Mouse (Mus musculus) adrenal gland, adult 10 weeks (tissue): ENCODE data around the gene Olfr1305. TPM values are rescaled to one million over a fixed set of nuclear protein-coding genes. Genes with fewer than 3 reads are reported as not detected.

ENCODE experiments used
- polyA plus RNA-seq: library from polyadenylated mRNA; stranded (reverse); fragments of 350-450 nt; fragmentation: Illumina TruSeq; extraction: RNeasy Lipid Tissue Mini Kit (QIAGEN cat#74804); gene quantifications from one replicate; pipeline ENCODE4 v1.2.3, GENCODE M21; 2014; ENCODE audit warnings: low read depth, low replicate concordance

Olfr1305 gene
- polyA plus RNA-seq: not detected

DNA sequence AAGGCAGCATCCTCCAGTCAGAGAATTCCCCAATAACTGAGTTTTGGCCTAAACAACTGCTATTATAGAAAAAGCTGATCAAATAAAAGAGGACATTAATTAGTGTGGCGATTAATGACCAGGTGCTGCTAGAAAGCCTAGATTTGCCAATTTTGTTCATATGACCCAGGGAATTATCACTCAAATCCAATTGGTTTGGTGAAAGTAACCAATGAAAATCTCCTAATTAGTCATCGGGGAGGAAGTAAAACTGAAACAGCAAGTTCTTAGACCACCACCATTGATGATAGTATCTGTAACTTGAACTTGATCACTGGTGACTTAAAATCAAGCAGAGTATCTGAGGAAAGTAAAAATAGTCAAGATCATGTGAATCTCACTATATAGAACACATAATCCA, at the start of gene Olfr1305:
Olfr1305 (minus strand) TSS at position 101 of the 400 bp plus-strand sequence.

DNA sequence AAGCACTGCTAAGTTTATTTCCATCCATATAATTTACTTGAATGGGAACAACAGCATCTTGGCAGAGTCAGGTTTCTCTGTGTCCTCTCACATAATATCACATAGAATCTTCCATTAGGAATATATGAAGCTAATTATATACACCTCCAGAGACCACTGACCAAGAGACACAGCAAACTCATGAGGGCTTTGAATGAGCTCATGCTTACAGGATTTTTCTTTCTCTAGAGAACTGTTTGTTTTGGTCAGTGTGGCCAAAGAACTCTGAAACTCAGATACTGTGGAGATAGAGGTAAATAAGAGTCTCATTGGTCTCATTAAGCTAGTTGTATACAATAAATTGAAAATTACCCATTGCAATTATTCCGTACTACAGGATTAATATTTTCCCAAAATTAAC, 39.2 kb upstream of the Olfr1305 start, which contains the start of gene Olfr1306:
Olfr1306 (minus strand) TSS at position 101 of the 400 bp plus-strand sequence.

GRCm38 (mm10) chr2:111820240-111820639, 56.7 kb downstream of the Olfr1305 start, which contains the start of gene Olfr1303:
Olfr1303 (minus strand) TSS chr2:111820340.

Other genes with a start within 250 kb of the Olfr1305 start
- gene Olfr1298, start 227.9 kb downstream of the Olfr1305 start, polyA plus RNA-seq: not detected
- gene Olfr1299, start 215.7 kb downstream of the Olfr1305 start, polyA plus RNA-seq: not detected
- gene Olfr1301, start 126.1 kb downstream of the Olfr1305 start, polyA plus RNA-seq: not detected
- gene Olfr1302, start 99.7 kb downstream of the Olfr1305 start, polyA plus RNA-seq: not detected
- gene Olfr1303, start 56.8 kb downstream of the Olfr1305 start, polyA plus RNA-seq: not detected
- not detected for gene Olfr1306, start 39.1 kb upstream of the Olfr1305 start, polyA plus RNA-seq
- gene Olfr1307, start 72.3 kb upstream of the Olfr1305 start, polyA plus RNA-seq: not detected
- gene Olfr1308, start 87.8 kb upstream of the Olfr1305 start, polyA plus RNA-seq: not detected
- gene Olfr1309, start 113.1 kb upstream of the Olfr1305 start, polyA plus RNA-seq: not detected
- gene Olfr1310, start 135.6 kb upstream of the Olfr1305 start, polyA plus RNA-seq: not detected
- not detected for gene Olfr1311, start 147.3 kb upstream of the Olfr1305 start, polyA plus RNA-seq
- gene Olfr1312, start 173.1 kb upstream of the Olfr1305 start, polyA plus RNA-seq: not detected
- gene Olfr1313, start 200.7 kb upstream of the Olfr1305 start, polyA plus RNA-seq: not detected
- not detected for gene Olfr1314, start 219.6 kb upstream of the Olfr1305 start, polyA plus RNA-seq
- gene Olfr1315-ps1, start 238.3 kb upstream of the Olfr1305 start, polyA plus RNA-seq: not detected